Mouse (Mus musculus) mouse trophoblast stem cell (cell line): ENCODE results near the gene Ppl.

Experiments
- in situ Hi-C, 2 experiments: fragments of 300-500 bp; cut with MseI, MboI; formaldehyde crosslinking; loops; 2 replicates in 1 of 2; 3 replicates in 1 of 2; pipeline ENCODE4 v1.15.1; 2025

Gene Ppl

DNA sequence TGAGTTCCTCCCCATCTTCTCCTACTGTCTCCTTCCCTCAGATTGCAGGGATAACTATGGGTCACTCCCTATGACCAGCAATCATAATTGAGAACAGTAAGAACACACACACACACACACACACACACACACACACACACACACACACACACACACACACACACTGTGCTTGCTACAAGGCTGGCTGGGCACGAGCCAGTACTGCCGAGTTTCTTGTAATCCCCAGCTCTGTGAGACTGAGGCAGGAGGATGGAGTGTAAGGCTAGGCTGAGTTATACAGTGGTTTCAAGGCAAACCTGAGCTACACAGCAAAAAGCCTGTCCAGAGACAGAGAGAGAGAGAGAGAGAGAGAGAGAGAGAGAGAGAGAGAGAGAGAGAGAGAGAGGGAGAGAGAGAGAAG is 2.0 kb downstream of the Ppl start:
- in situ Hi-C loops, result no loop called here

DNA sequence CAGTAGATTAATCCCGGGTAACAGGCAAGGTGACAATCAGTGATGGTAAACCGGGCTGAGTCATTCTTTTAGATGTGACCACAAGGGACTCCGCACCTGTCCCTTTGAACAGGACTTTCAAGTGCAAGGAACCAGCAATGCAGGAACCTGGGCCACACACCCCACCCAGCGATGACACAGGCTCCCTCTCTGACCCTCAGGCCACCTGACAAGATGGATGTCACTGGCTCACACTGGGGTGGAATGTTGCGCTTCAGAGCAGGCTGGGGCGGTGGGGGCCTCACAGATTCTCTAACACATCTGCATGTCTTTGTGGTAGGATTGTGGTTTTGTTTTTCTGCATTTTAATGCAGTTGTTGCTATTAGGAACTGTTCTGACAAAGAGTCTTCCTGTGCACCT is 8.7 kb downstream of the Ppl start:
- in situ Hi-C loops, result no loop called here

- in situ Hi-C loops, result no loop called here
These were observed 12.4 kb downstream of the Ppl start for GRCm38 (mm10) chr16:5119845-5120244.

GRCm38 (mm10) chr16:5119385-5119784 is 12.8 kb downstream of the Ppl start:
- in situ Hi-C loops, result no loop called here

GRCm38 (mm10) chr16:5113582-5113981 is 18.6 kb downstream of the Ppl start:
- in situ Hi-C loops, result no loop called here

- in situ Hi-C loops, result no loop called here
These were observed 19.1 kb downstream of the Ppl start for GRCm38 (mm10) chr16:5113002-5113550.

- in situ Hi-C loops, result no loop called here
These were observed 21.2 kb downstream of the Ppl start for GRCm38 (mm10) chr16:5111021-5111420.

DNA sequence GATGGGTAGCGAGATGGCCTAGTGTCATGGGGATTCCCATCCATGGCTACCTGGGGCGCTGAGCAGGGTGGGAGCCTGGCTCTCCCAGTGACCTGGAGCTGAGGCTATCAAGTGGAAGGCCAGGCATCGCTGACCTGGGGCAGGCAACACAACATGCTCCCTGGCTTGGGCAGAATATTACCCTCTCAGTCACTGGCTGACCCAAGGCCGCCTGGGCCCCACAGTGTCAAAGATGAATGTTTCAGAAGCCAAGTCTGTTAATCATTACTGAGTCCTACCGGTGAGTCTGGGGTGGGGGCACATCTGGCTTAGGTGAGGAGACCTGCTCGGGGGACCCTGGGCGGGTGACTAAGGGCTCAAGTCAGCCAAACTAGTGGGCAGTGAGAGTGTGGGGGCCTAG is 22.3 kb downstream of the Ppl start:
- in situ Hi-C loops, result no loop called here

DNA sequence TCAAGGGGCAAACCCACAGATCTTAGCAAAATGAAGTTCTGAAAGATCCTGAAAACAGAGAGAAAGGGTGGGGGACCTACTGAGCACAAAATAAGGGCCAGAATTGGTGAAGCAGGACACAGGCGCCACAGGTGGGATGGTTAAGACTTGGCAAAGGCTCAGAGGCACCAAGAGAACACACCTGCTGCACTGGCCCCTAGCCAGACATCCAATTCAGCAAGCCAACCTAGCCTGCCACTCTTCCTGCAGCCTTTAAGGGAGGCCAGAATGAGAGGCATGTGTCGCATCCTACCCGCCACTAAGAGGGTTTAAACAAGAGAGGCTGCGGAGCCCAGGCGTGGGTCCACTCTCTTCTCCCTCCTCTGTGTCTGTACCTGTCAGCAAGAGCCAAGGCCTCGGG is 31.2 kb downstream of the Ppl start:
- in situ Hi-C loops, result no loop called here

DNA sequence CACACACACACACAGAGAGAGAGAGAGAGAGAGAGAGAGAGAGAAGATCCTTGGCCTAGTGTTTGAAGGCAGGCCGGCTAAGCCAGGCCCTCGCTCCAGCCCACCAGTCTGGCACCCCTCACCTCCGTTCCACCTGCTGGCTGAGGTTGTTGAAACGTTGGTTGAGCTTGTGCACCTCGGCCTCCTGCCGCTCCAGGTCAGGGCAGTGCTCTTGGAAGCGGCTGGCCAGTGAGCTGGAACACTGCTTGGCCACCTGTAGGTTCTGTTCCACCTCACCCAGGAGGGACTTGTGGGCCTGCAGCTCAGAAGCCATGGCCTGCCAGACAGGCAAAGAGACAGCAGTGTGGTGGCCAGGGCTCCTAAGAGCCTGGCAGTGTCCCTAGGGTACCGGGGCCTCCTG is 35.7 kb downstream of the Ppl start:
- in situ Hi-C loops, result no loop called here

GRCm38 (mm10) chr16:5093285-5093684 is 38.9 kb downstream of the Ppl start:
- in situ Hi-C loops, result no loop called here

GRCm38 (mm10) chr16:5089021-5089420 is 43.2 kb downstream of the Ppl start:
- in situ Hi-C loops, result no loop called here

GRCm38 (mm10) chr16:5086179-5086578 is 46.0 kb downstream of the Ppl start:
- in situ Hi-C loops, result no loop called here

- in situ Hi-C loops, result no loop called here
These were observed 47.0 kb downstream of the Ppl start for GRCm38 (mm10) chr16:5085196-5085595.

- in situ Hi-C loops, result no loop called here
These were observed 57.9 kb downstream of the Ppl start for GRCm38 (mm10) chr16:5074341-5074740.

DNA sequence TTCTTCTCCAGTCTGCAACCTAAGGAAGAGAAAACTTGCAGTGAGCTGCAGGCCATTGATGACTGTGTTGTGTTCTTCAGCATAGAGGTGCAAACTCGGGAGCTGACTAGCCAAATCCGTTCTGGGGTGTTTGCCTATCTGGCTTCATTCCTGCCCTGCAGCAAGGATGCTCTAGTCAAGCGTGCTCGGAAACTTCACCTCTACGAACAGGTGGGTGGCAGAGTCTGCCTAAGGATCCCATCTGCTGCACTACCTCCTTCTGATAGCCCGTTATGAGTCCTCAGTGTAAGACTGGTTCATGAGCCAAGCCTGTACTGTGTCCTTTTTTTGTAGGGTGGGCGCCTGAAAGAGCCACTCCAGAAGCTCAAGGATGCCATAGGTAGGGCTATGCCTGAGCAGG is 60.2 kb downstream of the Ppl start:
- in situ Hi-C loops, result no loop called here

- in situ Hi-C loops, result no loop called here
These were observed 61.9 kb downstream of the Ppl start for GRCm38 (mm10) chr16:5070321-5070720.

DNA sequence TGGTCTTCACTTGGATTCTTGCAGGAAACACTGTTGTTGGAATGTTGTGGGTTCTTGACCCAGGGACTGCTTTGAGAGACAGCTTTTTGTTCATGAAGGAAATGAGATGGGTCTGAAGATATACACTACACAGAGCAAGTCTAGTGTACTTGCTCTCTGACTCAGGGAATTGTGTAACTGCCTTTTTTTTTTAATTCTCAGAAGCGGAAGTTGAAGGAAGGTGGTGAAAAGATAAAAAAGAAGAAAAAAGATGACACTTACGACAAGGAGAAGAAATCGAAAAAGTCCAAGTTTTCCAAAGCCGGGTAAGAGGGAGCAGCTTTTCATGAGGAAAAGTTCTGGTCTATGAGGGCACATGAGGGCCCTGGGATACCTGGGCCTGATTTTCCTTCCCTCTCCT is 68.7 kb downstream of the Ppl start:
- in situ Hi-C loops, result no loop called here

DNA sequence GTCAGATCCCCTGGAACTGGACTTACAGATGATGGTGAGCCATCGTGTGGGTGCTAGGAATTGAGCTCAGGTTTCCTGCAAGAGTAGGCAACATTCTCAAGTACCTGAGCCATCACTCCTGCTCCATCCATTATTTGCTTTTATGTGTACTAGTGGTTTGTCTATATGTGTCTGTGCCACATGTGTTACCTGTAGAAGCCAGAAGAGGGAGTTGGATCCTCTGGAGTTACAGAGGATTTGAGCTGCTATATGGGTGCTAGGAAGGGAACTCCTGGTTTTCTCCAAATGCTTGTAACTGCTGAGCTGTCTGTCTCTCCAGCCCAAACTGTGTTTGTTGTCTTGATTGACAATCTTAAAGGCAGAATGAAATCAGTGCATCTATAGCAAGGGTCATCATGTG is 74.1 kb downstream of the Ppl start:
- in situ Hi-C loops, result no loop called here

GRCm38 (mm10) chr16:5050251-5051110 is 81.7 kb downstream of the Ppl start:
- in situ Hi-C loops, result no loop called here

DNA sequence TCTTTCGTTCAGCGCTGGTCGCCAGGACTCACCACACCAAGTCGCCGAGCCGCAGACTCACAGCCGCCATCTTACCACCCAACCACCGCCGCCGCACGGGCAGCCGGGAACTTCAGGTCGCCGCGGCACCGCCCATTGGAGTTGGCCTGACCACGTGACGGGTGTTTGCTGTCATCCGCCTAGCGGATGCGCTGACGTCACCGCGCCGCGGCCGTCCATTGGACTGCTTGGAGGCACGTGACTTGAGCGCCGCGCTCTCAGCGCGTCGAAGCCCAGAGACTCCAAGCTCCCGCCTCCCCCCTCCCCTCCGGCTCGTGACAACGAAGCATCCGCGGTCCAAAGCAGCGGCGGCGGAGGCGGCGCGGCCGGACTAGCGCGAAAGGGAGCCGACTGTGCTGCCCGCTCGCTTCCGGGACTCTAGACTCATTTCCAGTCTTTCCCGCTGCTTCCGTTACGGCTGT is 82.4 kb downstream of the Ppl start, which contains the start of the genes Glyr1 and Ubn1:
TSS of gene Glyr1 (minus strand) at position 90 of the 461 bp plus-strand sequence.
TSS of gene Ubn1 (plus strand) at position 284 of the 461 bp plus-strand sequence.
- in situ Hi-C loops, result no loop called here

DNA sequence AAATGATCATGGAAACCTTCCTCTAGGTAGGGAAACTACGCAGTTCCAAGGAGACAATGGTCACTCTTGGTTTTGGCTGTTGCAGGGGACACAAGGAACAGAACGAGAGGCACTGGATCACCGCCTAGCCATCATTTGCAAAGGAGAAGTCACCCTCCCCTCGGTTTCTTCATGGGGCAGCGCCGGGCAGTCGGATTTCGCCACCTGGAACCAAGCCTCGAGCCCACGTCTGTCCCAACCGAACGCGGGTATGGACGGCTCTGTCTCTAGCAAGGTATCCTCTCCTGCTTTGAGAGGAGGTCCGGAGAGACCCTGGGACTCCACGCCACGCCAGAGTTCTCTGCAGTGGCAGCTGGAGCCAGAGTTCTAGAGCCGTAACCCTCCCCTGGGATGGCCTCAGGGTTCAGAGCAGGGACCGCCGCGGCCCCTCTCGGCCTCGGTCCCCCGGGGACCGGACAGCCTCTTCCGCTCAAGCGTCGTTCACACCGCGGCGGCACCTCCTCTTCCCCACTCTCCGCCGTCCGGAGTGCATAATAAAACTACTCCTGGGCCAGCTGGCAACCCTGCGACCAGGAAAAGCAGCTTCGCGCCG is 82.9 kb downstream of the Ppl start:
- in situ Hi-C loops, result no loop called here

DNA sequence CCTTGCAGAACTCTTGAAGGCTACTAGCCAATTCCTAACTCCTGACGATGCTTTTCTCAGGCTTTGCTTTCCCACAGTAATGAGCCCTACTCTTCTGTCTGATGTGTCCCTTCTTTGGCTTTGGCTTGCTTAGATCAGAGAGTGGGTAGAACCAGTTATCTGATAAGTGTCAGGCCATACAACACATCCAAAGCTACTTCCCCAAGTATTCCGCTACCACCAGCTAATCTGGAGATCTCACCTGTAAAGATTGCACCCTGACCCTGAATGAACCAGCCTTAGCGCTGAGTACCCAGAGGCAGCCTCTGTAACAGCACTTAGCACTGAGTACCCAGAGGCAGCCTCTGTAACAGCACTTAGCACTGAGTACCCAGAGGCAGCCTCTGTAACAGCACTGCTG is 86.9 kb downstream of the Ppl start:
- in situ Hi-C loops, result no loop called here
